Mouse (Mus musculus) forebrain, embryonic 12.5 days (tissue): ENCODE measurements around the gene Prss46. TPM values are rescaled to one million over a fixed set of nuclear protein-coding genes. Genes with fewer than 3 reads are reported as not detected.

ENCODE experiments used
- ATAC-seq: fragments of 200-750 bp; cut with Nextera tagmentation; 2 replicates; pipeline ENCODE4 v1.8.0; 2017; ENCODE audit warnings: moderate TSS enrichment; ENCODE audit not compliant: low FRiP score
- H3K27ac ChIP-seq: fragments of 300-500 bp; sonication (generic); 2 replicates; pipeline ENCODE4 v1.5.1; 2016; ENCODE audit warnings: mild to moderate bottlenecking
- H3K27me3 ChIP-seq: fragments of 300-500 bp; sonication (generic); 2 replicates; pipeline ENCODE4 v1.6.1; 2016; ENCODE audit warnings: mild to moderate bottlenecking
- H3K36me3 ChIP-seq: fragments of 300-500 bp; sonication (generic); replicated peaks from 2 replicates; pipeline ENCODE4 v1.6.1; 2016; ENCODE audit warnings: mild to moderate bottlenecking
- H3K4me1 ChIP-seq: fragments of 300-500 bp; sonication (generic); 2 replicates; pipeline ENCODE4 v1.6.1; 2016
- H3K4me2 ChIP-seq: fragments of 300-500 bp; sonication (generic); 2 replicates; pipeline ENCODE4 v1.6.1; 2016; ENCODE audit warnings: mild to moderate bottlenecking, moderate library complexity
- H3K4me3 ChIP-seq: fragments of 300-500 bp; sonication (generic); replicated peaks from 2 replicates; pipeline ENCODE4 v1.5.1; 2016; ENCODE audit warnings: mild to moderate bottlenecking
- H3K9ac ChIP-seq: fragments of 300-500 bp; sonication (generic); 2 replicates; pipeline ENCODE4 v1.6.1; 2016; ENCODE audit warnings: mild to moderate bottlenecking
- H3K9me3 ChIP-seq: fragments of 300-500 bp; sonication (generic); 2 replicates; pipeline ENCODE4 v1.6.1; 2016
- WGBS: fragments of 180-500 bp; shearing (Covaris S2); methylation state at CpG from one replicate; pipeline ENCODE4 v1.1.7; 2016; 5-methylcytosine and 5-hydroxymethylcytosine counted together
- polyA plus RNA-seq: library from polyadenylated mRNA; unstranded; fragments of >200 nt; fragmentation: Nextera tagmentation; extraction: Ambion mirVana; gene quantifications from 2 replicates; pipeline ENCODE4 v1.2.1, GENCODE M21; 2016

Prss46 gene
- polyA plus RNA-seq, 1 experiment from 2014 or later = not detected

- Histone ChIP-seq H3K36me3 (no peaks in the 10 kb centered on the region), H3K4me2 (peak overlapping the region; percentile 55), H3K9ac (peak overlapping the region; percentile 36; the same call in 1 of the 2 replicates), H3K27ac (no peak overlapping the region), H3K4me1 (peaks cover 22% of the 10 kb centered on the region), H3K4me3 (peak overlapping the region; percentile 30), H3K9me3 (no peaks in the 10 kb centered on the region), H3K27me3 (peaks cover 53% of the 10 kb centered on the region)
- ATAC-seq = peak; percentile 54
- 7% methylated on average over 40 of the region's 40 CpGs for WGBS
Measured at GRCm38 (mm10) chr9:110873681-110874659, 29.7 kb downstream of the Prss46 start.

- Histone ChIP-seq H3K9ac (no peak overlapping the region), H3K4me2 (0 out of 2 replicates have a peak overlapping the region, but pooled peaks have one; percentile 55), H3K36me3 (no peaks in the 10 kb centered on the region), H3K4me1 (peaks cover 25% of the 10 kb centered on the region), H3K9me3 (no peaks in the 10 kb centered on the region), H3K27ac (no peak overlapping the region), H3K4me3 (no peak overlapping the region), H3K27me3 (peaks cover 61% of the 10 kb centered on the region)
- ATAC-seq = peak; percentile 36; the same call in 1 of the 2 replicates
- 19% methylated on average over 3 of the region's 3 CpGs for WGBS
Measured at GRCm38 (mm10) chr9:110874660-110875191, 30.4 kb downstream of the Prss46 start.

- H3K27ac ChIP-seq = 0 out of 2 replicates have a peak overlapping the region, but pooled peaks have one; percentile 13
- H3K9ac ChIP-seq = no peak overlapping the region
- H3K4me3 ChIP-seq = no peak overlapping the region
- 26% methylated on average over 4 of the region's 6 CpGs for WGBS
- ATAC-seq = no peak
- peaks cover 31% of the 10 kb centered on the region for H3K4me1 ChIP-seq
- peaks cover 66% of the 10 kb centered on the region for H3K27me3 ChIP-seq
- no peaks in the 10 kb centered on the region for H3K36me3 ChIP-seq
- no peak overlapping the region for H3K4me2 ChIP-seq
- no peaks in the 10 kb centered on the region for H3K9me3 ChIP-seq
Measured at GRCm38 (mm10) chr9:110875288-110875695, 31.0 kb downstream of the Prss46 start.

GRCm38 (mm10) chr9:110877353-110877752 lies 33.0 kb downstream of the Prss46 start:
- Histone ChIP-seq H3K4me1 (peaks cover 32% of the 10 kb centered on the region), H3K36me3 (no peaks in the 10 kb centered on the region), H3K27me3 (peaks cover 81% of the 10 kb centered on the region), H3K4me2 (no peak overlapping the region), H3K27ac (no peak overlapping the region), H3K9ac (no peak overlapping the region), H3K4me3 (no peak overlapping the region), H3K9me3 (no peaks in the 10 kb centered on the region)
- 80% methylated on average over 1 of the region's 1 CpGs for WGBS
- ATAC-seq = no peak

GRCm38 (mm10) chr9:110877888-110878287 lies 33.6 kb downstream of the Prss46 start:
- no peak overlapping the region for H3K27ac ChIP-seq
- H3K4me1 ChIP-seq = peaks cover 32% of the 10 kb centered on the region
- no peak for ATAC-seq
- H3K27me3 ChIP-seq = peaks cover 76% of the 10 kb centered on the region
- H3K36me3 ChIP-seq = no peaks in the 10 kb centered on the region
- H3K9ac ChIP-seq = no peak overlapping the region
- H3K4me2 ChIP-seq = no peak overlapping the region
- no peaks in the 10 kb centered on the region for H3K9me3 ChIP-seq
- WGBS = 85% methylated on average over 5 of the region's 5 CpGs
- no peak overlapping the region for H3K4me3 ChIP-seq

GRCm38 (mm10) chr9:110879191-110879920 lies 35.0 kb downstream of the Prss46 start, which contains the start of gene Als2cl:
TSS of gene Als2cl (plus strand) at chr9:110879870.
- Histone ChIP-seq H3K9ac (peak within 1 kb of the TSS; percentile 27; the same call in 1 of the 2 replicates), H3K4me2 (peak within 1 kb of the TSS; percentile 75), H3K4me3 (peak within 1 kb of the TSS; percentile 50), H3K4me1 (peaks cover 22% of the 10 kb centered on the region), H3K27me3 (peaks cover 61% of the 10 kb centered on the region), H3K9me3 (no peaks in the 10 kb centered on the region), H3K27ac (no peak within 1 kb of the TSS), H3K36me3 (no peaks in the 10 kb centered on the region)
- ATAC-seq = no peak
- WGBS = 15% methylated on average over 12 of the region's 12 CpGs

GRCm38 (mm10) chr9:110879998-110880561 lies 35.8 kb downstream of the Prss46 start, which contains the start of gene Tmie:
TSS of gene Tmie (minus strand) at chr9:110880113.
- ATAC-seq = no peak
- Histone ChIP-seq H3K9me3 (no peaks in the 10 kb centered on the region), H3K27ac (no peak within 1 kb of the TSS), H3K27me3 (peaks cover 56% of the 10 kb centered on the region), H3K9ac (peak within 1 kb of the TSS; percentile 27; the same call in 1 of the 2 replicates), H3K4me3 (peak within 1 kb of the TSS; percentile 50), H3K4me2 (peak within 1 kb of the TSS; percentile 75), H3K4me1 (peaks cover 14% of the 10 kb centered on the region), H3K36me3 (no peaks in the 10 kb centered on the region)
- 1% methylated on average over 43 of the region's 57 CpGs for WGBS

- Histone ChIP-seq H3K27me3 (peaks cover 59% of the 10 kb centered on the region), H3K4me1 (peaks cover 10% of the 10 kb centered on the region)
- ATAC-seq = no peak
Measured at GRCm38 (mm10) chr9:110880772-110881171, 36.5 kb downstream of the Prss46 start.

GRCm38 (mm10) chr9:110881953-110882352 lies 37.6 kb downstream of the Prss46 start:
- H3K9me3 ChIP-seq = no peaks in the 10 kb centered on the region
- no peak for ATAC-seq
- peaks cover 10% of the 10 kb centered on the region for H3K4me1 ChIP-seq
- H3K4me2 ChIP-seq = no peak overlapping the region
- H3K4me3 ChIP-seq = no peak overlapping the region
- no peak overlapping the region for H3K9ac ChIP-seq
- no peaks in the 10 kb centered on the region for H3K36me3 ChIP-seq
- no peak overlapping the region for H3K27ac ChIP-seq
- H3K27me3 ChIP-seq = peaks cover 56% of the 10 kb centered on the region
- WGBS = 74% methylated on average over 7 of the region's 7 CpGs

More at GRCm38 (mm10) chr9:110880772-110881171, 36.5 kb downstream of the Prss46 start:
- no peak overlapping the region; the same call in 1 of the 2 replicates for H3K4me3 ChIP-seq
- WGBS = 80% methylated on average over 4 of the region's 4 CpGs
- no peaks in the 10 kb centered on the region for H3K36me3 ChIP-seq
- H3K4me2 ChIP-seq = peak overlapping the region; percentile 75; the same call in 1 of the 2 replicates
- H3K9ac ChIP-seq = no peak overlapping the region
- H3K27ac ChIP-seq = no peak overlapping the region
- H3K9me3 ChIP-seq = no peaks in the 10 kb centered on the region

- peaks cover 7% of the 10 kb centered on the region; the same call in 1 of the 2 replicates for H3K4me1 ChIP-seq
- ATAC-seq = no peak
- peaks cover 10% of the 10 kb centered on the region; the same call in 1 of the 2 replicates for H3K27me3 ChIP-seq
- H3K4me2 ChIP-seq = no peak overlapping the region
- no peaks in the 10 kb centered on the region for H3K9me3 ChIP-seq
- no peaks in the 10 kb centered on the region for H3K36me3 ChIP-seq
- no peak overlapping the region for H3K9ac ChIP-seq
- no peak overlapping the region for H3K27ac ChIP-seq
- H3K4me3 ChIP-seq = no peak overlapping the region
- 63% methylated on average over 9 of the region's 9 CpGs for WGBS
Measured at GRCm38 (mm10) chr9:110887388-110888303, 43.3 kb downstream of the Prss46 start.

GRCm38 (mm10) chr9:110888935-110889334 lies 44.6 kb downstream of the Prss46 start:
- H3K4me1 ChIP-seq = peaks cover 7% of the 10 kb centered on the region; the same call in 1 of the 2 replicates
- no peak overlapping the region for H3K27ac ChIP-seq
- 88% methylated on average over 14 of the region's 14 CpGs for WGBS
- H3K9me3 ChIP-seq = no peaks in the 10 kb centered on the region
- no peaks in the 10 kb centered on the region for H3K36me3 ChIP-seq
- no peak for ATAC-seq
- H3K9ac ChIP-seq = no peak overlapping the region
- H3K4me3 ChIP-seq = no peak overlapping the region
- peaks cover 10% of the 10 kb centered on the region; the same call in 1 of the 2 replicates for H3K27me3 ChIP-seq
- no peak overlapping the region for H3K4me2 ChIP-seq
